Mouse (Mus musculus) kidney, adult 11 months (tissue): Measurements from ENCODE around the gene Zbtb9.
A peak's percentile ranks its signal among the peaks of the same experiment; 100 is the strongest.
"Not testable (repeated sequence)": the region's sequence is repeated elsewhere in the genome, so short reads cannot be mapped to it uniquely, and the experiment has no call there.

ENCODE experiments used
- DNase-seq: peaks from one replicate; pipeline ENCODE4 v3.0.0; 2022

Gene Zbtb9

DNA sequence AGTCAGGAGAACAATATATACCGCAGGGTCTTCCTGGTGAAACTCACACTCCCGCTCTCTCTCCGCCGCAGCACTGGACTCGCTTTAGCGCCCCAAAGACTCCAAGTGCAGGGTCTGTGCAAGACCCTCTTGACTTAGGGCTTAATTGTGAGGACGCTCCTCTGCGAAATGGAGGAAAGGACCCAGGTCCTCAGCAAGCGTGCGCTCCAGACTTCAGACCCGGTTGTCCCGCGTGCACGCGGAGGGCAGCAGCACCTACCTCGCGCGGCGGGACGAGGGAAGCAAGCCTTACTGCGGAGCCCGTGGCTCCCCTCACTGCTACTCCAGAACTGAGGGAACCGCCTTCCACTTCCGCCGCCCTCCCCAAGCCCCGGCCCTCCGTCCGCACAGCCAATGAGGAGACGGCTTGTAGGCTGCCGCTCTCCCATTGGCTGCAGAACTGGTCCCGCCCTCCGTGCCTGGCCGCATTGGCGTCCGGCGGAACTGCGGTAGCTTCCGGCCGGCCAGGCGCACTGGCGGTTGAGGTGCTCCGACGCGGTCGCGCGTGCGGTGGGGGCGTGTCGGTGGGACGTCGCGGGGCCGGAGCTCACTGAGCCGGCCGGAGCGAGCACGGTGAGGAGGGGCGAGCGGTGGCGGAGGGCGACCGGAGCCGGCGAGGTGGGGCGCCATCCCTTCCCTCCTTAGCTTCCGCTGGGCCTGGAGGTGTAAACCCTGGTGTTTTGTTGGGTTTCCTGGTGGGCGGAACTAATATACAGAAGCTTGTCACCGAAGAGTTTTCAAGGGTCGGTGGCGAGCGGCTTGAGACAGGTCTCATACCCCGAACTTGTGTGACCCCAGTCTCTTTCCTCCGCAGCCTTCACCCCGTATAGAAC is at the start of gene Zbtb9:
Gene Zbtb9, plus strand, starts transcription at position 465 of the 872 bp plus-strand sequence.
- DNase-seq = peak; percentile 95

DNA sequence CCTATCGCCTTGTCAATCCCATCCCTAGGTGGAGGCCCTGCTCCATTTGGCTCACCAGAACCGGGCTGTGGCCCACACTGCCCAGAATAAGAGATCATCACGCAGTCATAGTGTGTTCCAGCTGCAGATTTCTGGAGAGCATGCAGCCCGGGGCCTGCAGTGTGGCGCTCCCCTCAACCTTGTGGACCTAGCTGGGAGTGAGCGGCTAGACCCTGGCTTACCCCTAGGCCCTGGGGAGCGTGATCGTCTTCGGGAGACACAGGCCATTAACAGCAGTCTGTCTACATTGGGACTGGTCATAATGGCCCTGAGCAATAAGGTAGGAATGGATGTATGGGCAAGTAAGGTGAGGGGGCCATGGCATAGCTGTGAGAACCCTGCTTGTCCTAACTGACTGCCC is 47.6 kb upstream of the Zbtb9 start:
- DNase-seq = not testable (repeated sequence)

DNA sequence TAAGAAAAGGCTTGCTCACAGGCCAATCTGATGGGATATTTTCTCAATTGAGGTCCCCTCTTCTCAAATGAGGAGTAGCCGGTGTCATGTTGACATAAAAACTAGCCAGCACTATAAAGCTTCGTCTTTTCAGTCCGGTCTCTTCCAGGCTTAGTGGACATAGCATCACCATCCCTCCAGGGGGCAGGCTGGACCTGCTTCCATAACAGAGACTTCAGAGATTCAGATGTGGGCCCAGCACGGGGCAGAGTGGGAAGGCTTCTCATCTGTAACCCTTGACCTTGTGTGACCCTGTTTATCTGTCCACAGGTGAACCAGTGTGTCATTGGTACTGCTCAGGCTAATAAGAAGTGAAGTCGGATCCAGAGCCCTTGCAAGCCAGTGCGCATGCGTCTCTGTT is 41.2 kb upstream of the Zbtb9 start:
- peak; percentile 55 for DNase-seq

DNA sequence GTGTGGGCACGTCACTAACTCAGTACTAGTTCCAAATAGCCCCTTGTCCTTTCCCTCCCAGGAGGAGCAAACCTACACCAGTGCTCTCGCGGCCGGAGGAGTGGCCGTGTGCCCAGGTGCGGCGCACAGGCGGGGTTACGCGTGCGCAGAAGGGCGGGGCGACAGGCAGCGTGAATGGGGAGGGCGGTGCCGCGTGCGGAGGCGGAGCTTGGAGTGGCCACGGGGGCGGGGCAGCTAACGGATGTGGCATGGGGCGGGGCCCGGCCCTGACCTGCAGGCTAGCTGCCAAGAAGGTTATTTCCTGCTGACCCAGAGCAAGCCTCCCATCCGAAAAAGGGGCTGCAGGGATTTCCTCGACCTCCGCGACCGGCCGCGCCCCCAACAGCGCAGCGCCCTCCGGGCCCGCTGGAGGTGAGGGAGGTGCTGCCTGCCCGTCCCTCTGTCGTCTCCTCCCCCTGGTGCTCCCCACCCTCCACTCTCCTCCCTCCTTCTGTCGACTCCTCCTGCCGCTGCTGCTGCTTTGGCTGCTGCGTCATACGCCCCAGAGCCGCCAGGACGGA is 40.0 kb upstream of the Zbtb9 start, which contains the start of gene Phf1:
Gene Phf1, plus strand, starts transcription at position 214 of the 560 bp plus-strand sequence.
- DNase-seq = peak; percentile 96

DNA sequence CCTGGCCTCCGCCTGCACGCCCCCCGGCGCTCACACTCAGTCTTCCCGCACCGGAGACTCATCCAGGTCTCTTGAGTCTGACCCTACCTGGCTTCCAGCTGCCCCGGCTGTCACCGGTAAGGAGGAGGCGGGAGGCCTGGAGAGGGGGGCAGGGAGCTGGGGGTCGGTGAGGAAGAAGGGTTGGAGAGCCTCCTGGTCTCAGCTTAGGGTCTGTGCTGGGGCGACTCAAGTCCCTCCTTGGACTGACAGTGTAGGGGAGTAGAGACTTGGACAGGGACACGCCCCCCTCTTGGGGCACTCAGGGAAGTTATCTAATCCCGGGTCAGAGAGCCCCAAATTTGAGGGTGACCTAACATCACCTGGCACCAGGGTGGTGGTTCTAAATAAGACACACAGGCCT is 39.5 kb upstream of the Zbtb9 start:
- no peak for DNase-seq

DNA sequence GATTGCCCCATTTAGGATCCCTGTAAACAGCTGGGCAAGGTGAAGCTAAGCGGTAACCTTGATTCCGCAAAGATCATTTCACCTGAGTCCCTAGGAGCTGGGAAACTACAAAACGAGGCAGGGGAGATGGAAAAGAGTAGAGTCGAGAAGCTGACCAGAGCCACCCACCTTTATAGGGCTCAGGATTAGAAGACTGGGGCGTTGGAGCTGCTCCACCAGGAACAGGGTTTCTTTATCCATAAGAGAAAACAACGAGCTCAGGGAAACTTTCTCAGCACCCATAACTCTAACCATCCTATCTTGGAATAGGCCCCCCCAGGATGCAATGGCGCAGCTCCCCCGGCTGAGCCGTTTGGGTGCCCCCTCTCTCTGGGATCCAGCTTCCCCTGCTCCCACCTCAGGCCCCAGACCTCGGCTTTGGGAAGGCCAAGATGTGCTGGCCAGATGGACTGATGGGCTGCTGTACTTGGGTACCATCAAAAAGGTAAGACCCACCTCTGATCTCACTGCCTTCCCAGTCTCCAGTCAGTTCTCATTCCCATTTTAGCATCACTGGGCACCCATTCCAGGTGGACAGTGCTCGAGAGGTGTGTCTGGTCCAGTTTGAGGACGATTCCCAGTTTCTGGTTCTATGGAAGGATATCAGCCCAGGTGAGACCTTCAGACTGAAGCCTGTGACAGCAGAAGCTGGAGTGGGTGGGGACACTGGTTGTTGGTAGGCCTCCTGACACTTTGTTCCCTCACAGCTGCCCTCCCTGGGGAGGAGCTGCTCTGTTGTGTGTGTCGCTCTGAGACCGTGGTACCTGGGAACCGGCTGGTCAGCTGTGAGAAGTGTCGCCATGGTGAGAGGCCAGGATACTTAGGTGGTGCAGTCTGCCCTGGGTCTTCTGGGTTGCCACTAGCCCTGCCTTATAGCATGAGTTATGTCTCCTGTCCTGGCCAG is 38.8 kb upstream of the Zbtb9 start:
- DNase-seq = no peak

DNA sequence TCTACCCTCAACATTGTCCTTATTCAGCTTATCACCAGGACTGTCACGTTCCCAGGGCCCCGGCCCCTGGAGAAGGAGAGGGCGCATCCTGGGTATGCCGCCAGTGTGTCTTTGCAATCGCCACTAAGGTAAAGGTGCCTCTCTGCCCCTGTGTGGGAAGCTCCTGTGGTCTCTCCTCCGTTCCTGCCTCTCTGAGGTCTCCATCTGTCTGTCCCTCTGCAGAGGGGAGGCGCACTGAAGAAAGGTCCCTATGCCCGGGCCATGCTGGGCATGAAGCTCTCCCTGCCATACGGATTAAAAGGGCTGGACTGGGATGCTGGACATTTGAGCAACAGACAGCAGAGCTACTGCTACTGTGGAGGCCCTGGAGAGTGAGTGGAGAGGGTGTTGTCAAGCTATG is 37.9 kb upstream of the Zbtb9 start:
- no peak for DNase-seq

DNA sequence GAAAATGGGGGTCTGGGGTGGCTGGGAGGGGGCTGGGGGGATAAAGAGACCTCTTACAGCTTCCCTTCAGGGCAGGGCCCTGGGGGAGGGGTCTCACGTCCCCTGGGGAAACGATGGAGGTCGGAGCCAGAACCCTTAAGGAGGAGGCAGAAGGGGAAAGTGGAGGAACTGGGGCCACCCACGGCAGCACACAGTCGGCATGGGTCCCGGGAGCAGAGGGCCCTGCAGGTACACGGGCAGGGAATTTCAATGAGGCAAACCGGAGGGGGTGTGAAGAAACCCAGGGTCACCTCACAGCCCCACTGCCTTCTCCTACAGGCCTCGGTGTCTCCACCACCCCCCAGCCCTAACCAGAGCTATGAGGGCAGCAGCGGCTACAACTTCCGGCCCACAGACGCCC is 36.5 kb upstream of the Zbtb9 start:
- no peak for DNase-seq

DNA sequence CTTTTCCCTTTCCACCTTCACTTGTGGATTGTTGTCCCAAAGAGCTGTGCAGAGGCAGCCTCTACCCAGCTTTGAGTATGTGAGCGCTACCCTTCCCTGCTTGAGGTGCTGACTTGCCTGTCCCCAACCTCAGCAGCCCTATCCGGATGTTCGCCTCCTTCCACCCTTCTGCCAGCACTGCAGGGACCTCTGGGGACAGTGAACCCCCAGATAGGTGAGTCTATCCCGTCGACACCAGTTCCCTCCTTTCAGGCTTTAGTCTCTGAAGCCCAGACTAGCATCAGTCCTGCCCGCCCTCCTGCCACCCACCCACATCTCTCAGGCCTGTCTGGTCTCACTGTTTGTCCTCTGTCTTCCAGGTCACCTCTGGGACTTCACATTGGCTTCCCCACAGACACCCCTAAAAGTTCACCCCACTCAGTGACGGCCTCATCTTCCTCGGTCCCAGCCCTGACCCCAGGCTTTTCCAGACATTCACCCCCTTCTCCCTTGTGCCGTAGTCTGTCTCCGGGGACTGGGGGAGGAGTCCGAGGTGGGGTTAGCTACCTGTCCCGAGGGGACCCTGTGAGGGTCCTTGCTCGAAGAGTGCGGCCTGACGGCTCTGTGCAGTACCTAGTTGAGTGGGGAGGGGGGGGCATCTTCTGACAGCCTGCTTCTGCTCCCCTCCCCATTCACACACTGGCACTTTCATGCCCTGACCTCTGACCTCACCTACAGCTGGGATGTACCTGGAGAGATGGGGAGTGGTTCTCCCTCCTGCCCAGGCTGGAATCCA is 35.9 kb upstream of the Zbtb9 start:
- no peak for DNase-seq

DNA sequence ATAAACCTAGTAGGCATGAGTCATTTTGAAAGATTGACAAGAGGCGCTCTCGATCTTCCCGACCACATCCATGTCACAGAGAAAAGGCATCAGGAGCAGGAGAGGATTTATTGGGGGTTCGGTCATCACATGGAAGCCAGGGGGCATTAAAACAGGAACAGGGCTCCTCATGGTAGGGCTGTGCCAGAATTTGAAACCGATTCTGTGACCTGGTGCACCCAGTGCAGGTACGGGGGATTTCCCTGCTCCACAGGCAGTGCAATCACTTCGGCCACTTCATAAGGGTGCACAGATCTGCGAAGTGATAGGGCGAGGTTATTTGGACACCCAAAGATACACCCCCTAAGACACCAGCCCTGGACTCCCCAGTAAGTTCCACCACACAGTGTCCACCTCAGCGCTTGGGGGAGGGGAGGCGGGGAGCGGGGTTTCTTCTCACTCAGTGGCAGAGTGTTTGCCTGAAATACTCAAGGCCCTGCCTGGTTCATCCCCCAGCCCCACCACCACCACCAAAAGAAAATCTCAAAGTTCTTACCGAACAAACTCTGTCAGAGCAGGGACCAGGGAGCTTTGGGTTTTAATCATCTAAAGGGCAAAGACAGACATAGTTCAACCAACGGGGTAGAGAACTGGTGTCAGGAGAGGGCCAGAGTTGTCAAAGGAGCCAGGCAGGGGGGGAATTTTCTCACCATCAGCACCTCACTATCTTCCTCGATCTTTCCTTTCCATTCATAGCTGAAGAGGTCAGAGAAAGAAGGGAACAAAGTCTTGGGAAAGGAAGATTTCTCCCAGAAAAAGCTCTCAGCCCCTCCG is 34.9 kb upstream of the Zbtb9 start:
- no peak for DNase-seq

DNA sequence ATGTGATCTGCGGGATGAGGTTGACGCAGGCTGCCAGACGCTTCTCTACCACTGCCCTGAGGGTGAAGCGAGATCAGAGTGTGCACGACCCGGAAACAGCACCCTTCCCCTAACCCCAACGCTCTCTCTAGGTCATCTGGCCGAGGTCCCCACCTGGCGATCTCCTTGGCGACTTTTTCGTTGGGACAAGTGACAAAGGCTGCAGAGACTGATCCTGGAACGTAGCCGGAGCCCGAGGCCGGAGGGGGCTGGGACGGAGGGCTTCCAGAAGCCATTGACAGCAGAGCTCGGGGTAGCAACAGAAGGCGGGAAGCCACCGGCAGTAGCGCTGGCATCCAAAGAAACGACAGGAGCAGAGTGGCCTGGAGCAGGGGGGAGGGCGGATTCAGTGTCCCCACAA is 34.2 kb upstream of the Zbtb9 start:
- no peak for DNase-seq

DNA sequence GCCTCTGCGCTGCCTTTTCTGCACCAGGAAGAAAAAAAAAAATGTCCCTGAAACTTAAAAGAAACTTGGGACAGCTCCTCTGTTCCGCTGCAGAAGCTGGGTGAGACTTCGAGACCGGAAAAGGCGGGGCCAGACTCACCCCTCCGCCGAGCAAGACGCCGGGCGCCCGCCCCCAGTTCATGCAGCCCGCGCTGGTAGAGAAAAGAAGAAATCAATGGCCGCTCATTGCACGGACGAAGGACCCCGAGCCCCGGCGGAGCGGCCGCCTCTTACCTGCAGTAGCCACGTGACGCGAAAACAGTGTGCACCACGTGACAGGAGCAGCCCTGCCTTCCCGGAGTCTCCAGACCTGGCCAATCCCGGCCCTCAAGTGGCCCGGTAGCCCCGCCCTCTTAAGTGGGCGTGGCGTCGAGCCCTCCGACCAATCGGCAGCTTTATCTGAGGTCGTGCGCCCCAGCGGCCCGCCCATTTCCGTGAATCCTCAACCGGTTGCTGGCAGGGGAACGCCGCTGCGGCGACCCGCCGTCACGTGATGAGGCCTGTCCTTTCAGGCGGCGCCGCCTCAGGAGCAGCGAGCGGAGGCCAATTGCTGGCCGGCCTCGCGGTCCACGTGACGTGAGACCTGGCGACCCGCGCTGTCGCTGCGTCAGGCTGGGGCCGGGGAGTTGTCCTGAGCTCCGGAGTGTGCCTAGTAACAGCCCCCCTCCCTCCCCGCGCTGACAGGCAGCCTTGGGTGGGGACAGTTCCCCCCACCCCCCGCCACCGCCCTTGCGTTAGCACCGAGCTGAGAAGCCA is 33.6 kb upstream of the Zbtb9 start, which contains the start of gene Cuta:
Gene Cuta, minus strand, starts transcription at position 392 of the 795 bp plus-strand sequence.
- DNase-seq = peak; percentile 100

DNA sequence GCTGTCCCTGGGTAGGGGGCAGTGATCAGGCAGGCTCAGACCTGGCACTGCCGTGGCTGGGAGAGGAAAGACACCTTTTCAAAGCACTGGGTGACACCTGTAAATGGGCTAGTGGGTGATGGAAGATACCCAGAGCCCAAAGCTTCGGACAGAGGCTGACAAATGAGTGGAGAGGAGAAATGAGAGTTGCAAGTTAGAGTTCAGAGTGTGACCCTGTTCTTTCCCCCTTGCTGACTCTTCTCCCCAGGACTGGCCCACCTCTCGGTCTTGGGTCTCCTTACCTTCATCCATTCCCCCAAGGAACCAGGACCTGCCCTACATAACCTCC is 33.0 kb upstream of the Zbtb9 start:
- DNase-seq = no peak

DNA sequence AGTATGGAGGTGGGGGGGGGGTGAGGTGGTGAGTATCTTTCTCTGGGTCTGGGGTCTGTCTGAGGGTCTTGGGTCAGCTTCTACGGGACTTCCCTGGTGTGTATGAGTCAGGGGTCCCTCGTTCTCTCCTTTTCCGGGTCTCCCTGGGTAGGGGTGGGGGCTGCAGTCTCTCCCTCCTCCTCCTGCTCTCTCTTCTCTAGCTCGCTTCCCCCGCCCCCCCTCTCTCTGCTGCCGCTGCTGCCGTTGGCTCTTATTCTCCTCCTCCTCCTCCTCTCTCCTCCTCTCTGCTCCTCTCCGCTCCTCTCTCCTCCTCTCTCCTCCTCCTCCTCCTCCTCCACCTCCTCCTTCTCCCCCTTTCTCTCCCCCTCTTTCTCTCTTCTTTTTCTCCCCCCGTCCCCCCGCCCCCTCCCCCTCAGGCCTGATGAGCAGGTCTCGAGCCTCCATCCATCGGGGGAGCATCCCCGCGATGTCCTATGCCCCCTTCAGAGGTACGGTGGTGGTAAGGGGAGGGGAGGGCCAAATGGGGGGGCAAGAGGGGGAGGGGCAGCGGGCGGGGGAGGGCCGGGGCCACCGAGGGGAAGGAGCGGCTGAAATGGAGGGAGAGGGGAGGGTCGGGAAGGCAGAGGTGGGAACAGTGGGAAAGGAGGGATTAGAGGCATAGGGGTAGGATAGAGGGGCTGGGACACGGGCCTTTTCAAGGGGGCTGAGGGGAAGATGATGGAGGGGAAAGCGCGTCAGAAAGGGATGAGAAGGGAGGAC is 31.8 kb upstream of the Zbtb9 start, which contains the start of gene Syngap1:
Gene Syngap1, plus strand, starts transcription at position 223 of the 759 bp plus-strand sequence.
- no peak for DNase-seq

DNA sequence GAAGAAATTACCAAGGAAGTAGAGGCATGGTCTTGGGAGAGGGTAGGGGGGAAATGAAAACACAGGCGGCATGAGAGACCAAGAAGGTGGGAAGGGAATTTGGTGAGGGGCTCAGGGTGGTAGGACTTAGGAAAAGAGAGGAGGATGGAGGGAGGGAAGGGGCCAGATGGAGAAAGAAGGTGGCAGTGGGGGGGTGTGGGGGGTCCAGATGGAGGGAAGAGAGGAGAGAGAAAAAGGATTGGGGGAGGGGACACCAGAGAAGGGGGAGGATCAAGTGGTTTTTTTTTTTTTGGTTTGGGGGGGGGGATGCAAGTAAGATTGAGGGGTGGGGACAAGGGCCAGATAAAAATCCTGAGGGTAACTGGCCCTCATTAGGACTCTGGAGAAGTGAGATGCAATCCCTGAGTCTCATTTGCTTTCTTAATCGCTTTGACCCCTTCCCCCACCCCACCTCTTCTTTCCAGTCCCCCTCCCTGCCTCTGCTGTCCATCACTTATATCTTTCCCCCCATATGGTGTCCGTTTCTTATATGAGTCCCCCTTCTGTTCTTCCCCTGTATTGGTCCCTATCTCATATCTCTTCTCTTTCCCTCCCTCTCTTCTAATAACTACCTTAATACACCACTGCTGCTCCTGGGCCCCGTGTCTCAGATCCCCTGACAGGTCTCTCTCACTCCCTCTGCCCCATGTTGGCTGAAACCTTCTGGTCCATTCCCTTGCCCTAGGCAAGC is 31.0 kb upstream of the Zbtb9 start:
- DNase-seq = no peak

DNA sequence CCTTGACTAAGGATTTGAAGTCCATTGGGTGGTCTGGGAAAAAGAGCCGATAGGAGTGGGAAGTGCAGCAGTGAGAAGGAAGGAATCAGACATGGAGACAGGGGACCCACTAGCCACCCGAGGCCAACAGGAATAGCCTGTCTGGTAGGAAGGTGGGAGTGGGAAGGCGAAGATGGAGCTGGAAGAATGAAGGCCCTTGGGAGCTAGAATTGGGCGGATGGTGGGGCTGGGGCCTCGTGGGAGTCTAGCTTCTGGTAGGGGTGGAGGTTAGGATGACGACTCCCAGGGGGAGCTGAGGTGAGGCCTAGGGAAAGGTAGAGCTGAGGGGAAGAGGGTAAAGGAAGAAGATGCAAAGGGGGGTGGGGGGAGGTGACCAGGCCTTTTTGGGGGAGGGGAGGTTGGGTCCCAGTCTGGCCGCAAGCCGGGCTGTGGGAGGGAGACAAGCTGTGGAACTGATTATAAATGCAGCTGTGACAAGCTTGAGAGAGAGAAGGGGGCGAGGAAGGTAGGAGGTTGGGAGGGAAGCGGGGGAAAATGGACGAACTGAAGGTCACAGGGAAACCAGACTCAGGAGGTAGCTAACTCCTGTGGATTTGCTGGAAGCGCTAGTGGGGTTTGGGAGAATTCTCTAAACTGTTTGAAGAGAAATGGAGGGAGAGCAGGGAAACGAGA is 27.0 kb upstream of the Zbtb9 start:
- no peak for DNase-seq

DNA sequence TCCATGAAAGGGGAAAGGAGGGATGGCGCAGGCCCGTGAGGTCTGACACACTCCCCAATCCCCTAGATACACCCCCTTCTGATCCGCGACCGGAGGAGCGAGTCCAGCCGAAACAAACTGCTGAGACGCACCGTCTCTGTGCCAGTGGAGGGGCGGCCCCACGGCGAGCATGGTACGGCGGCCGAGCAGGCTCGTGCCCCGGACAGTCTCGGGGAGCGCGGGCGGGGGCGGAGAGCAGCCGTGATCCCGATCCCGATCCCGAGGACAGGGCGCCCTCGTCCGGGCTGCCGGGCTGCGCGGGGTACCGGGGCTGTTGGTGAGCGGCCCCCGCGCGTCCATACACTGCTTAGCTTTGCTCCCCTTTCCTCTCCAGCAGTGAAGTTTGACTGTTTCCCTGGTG is 26.4 kb upstream of the Zbtb9 start:
- DNase-seq = peak; percentile 82

DNA sequence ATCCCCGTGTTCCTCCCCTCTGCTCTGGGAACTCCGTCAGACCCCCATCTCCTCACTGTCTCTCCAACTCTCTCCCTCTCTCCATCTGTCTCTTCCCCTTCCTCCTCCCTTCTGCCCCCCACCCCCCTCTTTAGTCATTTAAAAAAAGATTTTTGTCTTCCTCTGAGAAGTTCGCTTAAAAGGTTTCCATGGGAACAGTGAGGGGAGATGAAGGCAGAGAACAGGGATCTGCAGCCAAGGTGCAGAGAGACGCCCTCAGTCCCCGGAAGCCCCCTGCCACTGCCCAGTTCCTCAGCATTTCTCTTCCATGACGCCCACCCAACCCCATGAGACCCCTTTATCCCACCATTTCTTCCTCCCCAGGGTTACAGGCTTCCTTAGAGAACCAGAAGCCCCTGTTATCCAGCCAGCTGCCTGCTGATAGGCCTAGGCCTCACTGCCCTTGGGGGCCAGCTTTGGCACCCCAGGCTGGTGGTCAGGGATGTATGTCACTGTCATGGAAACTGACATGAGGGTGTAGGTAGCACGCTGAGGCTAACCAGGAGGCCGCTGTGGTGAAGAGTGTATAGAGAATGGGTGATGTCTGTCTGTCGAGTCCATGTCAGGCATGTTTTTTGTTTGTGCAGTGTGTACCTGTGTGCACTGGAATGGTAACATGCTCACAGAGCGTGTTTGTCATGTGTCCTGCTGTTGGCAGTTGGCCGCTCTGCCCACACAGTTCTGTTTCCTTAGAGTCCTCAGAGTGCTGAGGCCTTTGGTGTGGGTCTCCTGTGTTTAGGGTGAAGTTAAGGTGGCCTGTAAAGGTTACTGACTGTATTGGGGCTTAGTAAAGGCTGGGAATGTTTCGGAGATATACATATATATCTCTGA is 25.5 kb upstream of the Zbtb9 start:
- peak; percentile 15 for DNase-seq
